In the genomic region with DNA sequence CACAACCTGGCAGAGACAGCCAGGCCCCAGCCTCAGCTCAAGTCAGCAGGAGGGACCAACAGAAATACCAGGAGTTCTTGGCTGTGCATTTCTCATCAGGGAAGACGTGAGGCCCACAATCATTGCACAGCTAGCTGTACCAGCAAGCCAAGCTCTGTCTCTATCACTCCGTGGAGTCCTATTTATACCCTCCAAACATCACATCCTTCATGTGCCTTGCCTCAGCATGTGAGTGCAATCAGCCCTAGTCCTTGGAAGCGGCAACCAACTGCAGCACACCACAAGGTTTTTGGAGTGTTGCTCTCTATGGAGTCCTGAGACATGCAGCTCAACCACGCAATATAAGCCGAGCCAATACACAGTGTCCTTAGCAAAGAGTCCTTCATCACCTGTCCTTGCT, we compare ENCODE assay signal across 15 mouse cellular contexts.
"Had no signal": no experiment of that assay in that cellular context is flagged by ENCODE, and none has a peak within 500 bp of the region (broad histone marks: within the 10 kb centered on the region; RNA-seq: fewer than 3 reads in every experiment).

No protein-coding gene starts in this region.

- H3K27ac ChIP-seq: kidney, postnatal 0 days; limb, embryonic 13.5 days; liver, embryonic 14.5 days; neural tube, embryonic 15.5 days had no signal

- H3K27me3 ChIP-seq: neural tube, embryonic 15.5 days had no signal

- H3K9me3 ChIP-seq: limb, embryonic 13.5 days; neural tube, embryonic 15.5 days had no signal

- DNase-seq: kidney, postnatal 36 days; layer of hippocampus, adult 9-11 months; layer of hippocampus, postnatal 36 days; left cerebral cortex, postnatal 4 days; lung, adult 18-20 months; midbrain, embryonic 14.5 days; right cerebral cortex, postnatal 4 days; spleen, adult 18-20 months; thymus, adult 18-20 months; thymus, postnatal 14 days had no signal

- H3K4me3 ChIP-seq: limb, embryonic 13.5 days; myocyte; neural tube, embryonic 15.5 days had no signal

- H3K4me2 ChIP-seq: limb, embryonic 13.5 days; neural tube, embryonic 15.5 days had no signal

- H3K9ac ChIP-seq: limb, embryonic 13.5 days; liver, embryonic 14.5 days; neural tube, embryonic 15.5 days had no signal

- H3K4me1 ChIP-seq: neural tube, embryonic 15.5 days had no signal
